Mouse (Mus musculus) liver, adult 2 months (tissue): Measurements from ENCODE around the gene Zfp367.

Source experiments
- CTCF ChIP-seq: fragments of 200-500 bp; IDR thresholded peaks from 2 replicates; pipeline ENCODE4 v1.5.1; 2011; ENCODE audit warnings: low read depth, low read length, control low read depth
- POLR2A ChIP-seq: fragments of 200-500 bp; IDR thresholded peaks from 2 replicates; pipeline ENCODE4 v1.6.1; 2011; ENCODE audit warnings: low read length, control low read depth; ENCODE audit not compliant: insufficient read depth; ENCODE audit errors: extremely low read depth

DNA sequence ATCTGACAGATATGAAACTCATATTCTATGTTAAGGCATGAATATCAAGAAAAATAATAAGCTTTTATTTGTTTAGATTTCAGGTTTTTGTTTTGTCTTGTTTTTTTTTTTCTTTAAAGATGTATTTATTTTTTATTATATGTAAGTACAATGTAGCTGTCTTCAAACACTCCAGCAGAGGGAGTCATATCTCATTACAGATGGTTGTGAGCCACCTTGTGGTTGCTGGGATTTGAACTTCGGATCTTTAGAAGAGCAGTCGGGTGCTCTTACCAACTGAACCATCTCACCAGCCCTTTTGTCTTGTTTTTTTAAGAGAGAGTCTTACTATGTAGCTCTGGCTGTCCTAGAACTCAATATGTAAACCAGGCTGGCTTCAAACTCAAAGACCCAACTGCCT, 35.6 kb downstream of the Zfp367 start:
- TF ChIP-seq POLR2A = no peak
- peak; percentile 44 for TF ChIP-seq CTCF
